Mouse (Mus musculus) layer of hippocampus, adult 11-12 months (tissue): ENCODE results near the gene Cdk14.
A peak's percentile ranks its signal among the peaks of the same experiment; 100 is the strongest.
"Not testable (repeated sequence)": the region's sequence is repeated elsewhere in the genome, so short reads cannot be mapped to it uniquely, and the experiment has no call there.

Experiments used
- DNase-seq: peaks from one replicate; pipeline ENCODE4 v3.0.0; 2022; ENCODE audit warnings: low spot score

The Cdk14 gene

GRCm38 (mm10) chr5:5264712-5265111 lies 155.4 kb downstream of the Cdk14 start:
- no peak for DNase-seq

GRCm38 (mm10) chr5:5261725-5262296 lies 158.3 kb downstream of the Cdk14 start:
- no peak for DNase-seq

DNA sequence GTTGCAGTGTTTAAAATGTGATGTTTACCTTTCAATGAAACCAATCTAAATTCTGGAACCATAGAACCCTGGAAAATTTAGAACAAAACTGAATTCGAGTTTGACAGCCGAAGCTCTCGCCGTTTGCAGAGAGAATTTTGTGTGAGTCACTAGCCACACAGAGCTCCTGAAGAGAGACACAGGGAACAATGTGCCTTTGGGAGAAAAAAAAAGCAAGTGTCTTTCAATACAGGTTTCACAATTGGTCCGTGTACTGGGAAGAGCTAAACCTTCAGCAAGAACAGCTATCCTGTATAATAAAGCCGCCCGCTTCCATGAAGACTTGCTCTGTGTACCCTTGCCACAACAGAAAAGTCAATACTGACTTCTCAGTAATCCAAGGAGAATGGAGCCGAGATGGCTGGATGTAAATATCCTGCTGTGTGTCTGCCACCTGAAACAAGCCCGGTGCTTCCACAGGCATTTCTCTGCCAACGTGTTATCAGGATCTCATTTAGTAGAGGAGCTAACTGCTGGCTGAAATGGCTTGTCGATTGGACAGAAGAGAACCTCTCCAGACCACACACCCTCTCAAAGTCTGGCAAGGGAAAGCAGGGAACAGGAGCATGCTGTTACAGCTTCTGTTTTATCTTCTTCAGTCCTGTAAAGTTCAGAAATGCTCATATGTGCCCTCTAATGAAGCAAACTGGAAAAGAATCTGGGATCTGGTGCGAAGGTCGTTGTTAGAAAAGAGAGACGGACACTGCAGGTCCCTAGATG lies 159.0 kb downstream of the Cdk14 start:
- DNase-seq: no peak

DNA sequence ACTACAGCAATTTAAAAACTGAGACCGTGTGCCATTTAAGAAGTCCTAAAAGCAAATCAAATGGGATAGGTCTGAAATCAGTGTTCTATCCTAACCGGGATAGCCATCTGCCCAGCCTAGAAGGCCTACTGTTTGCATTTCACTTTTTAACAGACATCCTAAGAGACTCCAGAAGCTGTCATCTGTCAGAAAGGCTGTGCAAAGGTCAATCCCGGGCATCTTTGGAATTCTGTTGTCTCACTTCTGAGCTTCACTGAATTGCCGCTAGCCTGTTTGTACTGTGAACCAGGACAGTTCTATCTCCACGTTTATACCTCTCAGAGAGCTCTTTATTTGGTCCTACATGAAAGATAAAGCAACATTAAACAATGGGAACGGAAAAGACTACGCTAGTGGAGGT lies 159.8 kb downstream of the Cdk14 start:
- DNase-seq: no peak

- no peak for DNase-seq
These were observed 165.7 kb downstream of the Cdk14 start for GRCm38 (mm10) chr5:5254391-5254790.

- no peak for DNase-seq
These were observed 166.9 kb downstream of the Cdk14 start for GRCm38 (mm10) chr5:5253177-5253576.

GRCm38 (mm10) chr5:5247671-5248070 lies 172.4 kb downstream of the Cdk14 start:
- DNase-seq: no peak

DNA sequence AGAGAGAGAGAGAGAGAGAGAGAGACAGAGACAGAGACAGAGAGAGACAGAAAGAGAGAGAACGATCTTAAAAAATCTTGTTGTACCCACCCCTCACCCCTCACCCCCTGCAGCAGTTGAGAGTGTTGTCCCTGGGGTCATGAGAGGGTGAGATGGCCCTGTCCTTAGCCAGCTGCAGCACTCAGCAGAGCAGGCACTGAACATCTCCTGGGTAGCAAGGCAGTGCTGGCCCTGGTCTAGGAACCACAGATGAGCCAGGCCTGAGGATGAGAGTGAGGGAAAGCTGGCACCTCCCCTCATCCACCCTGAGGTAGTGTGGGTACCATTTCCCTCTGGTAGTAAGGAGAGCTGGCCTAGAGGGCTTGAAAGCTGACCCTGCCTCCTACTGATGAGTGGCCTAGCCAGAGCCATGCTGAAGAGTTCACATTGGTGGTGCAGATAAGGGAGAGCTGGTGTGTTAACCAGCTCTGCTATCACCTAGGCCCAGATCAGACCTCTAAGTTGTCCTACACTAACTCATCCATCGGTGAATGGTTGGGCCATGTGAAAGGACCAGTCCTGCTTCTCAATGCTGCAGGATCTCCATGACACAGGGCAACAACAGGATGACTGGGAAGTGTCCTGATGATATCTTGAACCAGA lies 173.5 kb downstream of the Cdk14 start:
- DNase-seq: no peak

DNA sequence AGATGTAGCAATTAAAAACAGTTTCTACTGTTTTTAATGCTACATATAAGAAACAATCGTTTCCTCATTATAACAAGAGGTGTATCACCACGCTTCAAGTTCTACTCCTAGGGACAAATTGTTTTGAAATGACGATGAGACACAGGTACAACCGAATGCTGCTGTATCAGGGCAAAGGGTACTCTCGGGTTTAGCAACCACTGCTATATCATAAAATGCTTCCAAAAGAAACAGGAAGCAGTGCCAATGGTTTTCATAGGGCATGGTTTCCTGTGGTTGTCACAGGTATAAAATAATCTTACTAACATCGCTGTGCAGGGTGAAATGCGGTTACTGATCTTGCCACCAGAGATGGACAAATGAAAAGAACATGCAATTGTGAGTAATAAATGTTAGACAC lies 174.9 kb downstream of the Cdk14 start:
- no peak for DNase-seq

GRCm38 (mm10) chr5:5243648-5244047 lies 176.5 kb downstream of the Cdk14 start:
- DNase-seq: no peak

- DNase-seq: no peak
These were observed 177.4 kb downstream of the Cdk14 start for GRCm38 (mm10) chr5:5242704-5243103.

DNA sequence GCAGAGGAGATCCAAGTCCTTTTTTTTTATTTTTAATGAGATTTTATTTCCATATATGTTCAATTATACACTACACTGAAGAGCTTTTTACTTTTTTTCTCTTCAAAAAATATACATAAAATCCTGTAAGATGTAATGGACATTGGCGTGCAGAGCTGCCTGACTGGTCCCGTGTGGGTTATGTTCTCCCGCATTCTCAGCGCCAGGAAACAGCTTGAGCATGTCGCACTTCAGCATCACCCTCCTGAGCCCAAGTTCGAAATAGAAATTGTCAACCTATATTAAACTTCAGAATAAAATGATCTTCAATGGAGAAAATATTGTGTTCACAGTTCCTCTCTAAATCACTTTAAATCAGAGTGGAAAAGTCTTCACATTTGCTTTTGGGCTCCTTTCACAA lies 179.0 kb downstream of the Cdk14 start:
- no peak for DNase-seq

DNA sequence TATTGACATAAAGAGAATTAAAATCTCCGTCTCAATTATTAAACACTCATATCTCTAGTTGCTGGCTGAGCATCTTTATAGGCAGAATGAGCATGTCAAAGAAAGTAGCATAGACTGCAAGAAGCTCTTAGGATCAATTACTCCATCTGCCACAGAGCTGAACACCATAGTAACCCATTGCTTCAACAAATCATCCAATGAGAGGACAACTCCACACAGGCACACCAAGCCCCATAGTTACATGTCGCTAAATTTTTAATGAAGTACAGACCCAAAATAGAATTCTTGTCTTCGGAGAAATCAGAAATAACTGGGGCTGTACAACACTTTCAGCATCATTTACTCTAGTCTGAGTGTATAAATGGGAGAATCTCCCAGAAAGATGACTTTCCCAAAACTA lies 180.0 kb downstream of the Cdk14 start:
- no peak for DNase-seq

DNA sequence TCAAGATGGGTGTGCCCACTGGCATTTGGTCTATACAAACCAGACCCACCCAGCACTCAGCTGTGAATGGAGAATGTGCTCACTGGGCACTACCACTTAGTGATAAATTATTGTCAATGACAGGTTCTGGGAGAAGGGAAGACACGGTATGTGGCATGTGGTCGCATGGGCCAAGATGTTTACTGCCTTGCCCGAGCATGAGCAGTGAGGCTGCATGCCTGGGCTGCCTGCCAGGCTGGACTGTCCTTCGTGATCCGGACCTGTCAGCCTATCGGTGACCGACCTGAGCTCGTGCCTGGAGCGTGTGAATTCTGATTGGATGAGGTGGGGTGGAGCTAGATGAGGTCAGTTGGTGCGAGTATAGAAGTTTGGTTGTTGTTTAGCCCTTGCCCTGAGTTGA lies 185.2 kb downstream of the Cdk14 start:
- DNase-seq: not testable (repeated sequence)

DNA sequence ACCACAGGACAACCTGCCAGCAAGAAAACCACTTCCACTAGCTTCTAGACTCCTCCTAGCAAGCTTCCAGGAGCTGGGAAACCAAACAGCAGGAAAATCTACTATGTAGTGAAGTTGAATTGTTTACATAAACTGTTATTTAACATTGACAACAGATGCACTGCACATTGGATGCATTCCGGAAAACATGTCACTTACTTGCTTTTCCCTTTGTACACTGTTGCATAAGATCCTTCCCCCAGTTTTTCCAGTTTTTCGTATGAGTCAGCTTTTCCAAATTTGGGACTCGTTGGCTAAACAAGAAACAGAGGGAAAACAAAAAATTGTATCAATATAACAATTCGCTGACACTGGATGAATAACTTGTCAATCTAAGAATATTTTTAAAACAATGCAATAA lies 193.1 kb downstream of the Cdk14 start:
- DNase-seq: peak; percentile 32

DNA sequence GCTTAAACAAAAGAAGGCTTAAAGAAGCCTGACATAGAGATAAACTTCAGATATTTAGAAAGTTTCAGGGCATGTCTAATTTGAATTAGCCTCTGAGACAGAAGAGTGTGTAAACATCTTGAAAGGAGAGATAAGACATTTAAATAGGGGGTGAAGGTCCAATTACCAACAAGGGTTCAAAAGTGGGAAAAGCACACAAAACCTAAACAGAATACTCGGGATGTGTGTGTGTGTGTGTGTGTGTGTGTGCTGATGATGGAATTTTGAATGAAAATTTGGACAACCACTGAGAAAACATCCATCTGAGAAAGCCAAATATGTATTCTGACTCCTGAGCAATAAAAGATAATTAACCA lies 208.4 kb downstream of the Cdk14 start:
- no peak for DNase-seq

DNA sequence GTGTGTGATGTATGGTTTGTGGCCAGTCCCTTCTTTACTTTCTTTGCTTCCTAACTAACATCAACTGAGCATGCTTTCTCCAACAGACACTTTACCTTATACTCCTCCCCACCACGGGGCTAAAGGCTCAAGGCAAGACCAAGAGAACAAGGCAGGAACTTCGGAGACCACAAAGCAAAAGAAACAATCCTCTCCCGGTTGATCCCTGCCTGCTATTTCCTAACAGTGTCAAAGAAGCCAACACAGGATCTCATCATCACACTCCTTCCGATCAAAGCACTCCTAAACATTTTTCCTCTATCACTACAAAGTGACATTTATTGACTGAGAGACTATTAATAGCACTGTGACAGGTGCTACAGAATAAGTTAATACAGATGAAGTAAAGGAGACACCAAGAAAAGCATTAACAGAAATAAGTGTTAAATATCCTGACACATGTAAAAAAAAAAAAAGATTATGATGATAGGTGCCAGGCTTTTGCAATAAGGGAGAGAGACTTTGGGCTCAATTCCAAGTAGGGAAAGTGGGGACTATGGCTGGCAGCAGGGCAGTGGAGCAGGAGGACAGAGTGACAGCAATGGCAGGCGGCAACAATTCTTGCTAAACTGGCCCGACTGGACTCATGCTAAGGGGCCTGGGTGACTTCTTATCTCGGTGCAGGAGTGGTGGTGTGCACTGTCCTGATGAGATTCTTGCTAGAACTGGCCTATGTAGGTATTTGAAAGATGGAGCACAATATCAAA lies 208.9 kb downstream of the Cdk14 start:
- DNase-seq: no peak

DNA sequence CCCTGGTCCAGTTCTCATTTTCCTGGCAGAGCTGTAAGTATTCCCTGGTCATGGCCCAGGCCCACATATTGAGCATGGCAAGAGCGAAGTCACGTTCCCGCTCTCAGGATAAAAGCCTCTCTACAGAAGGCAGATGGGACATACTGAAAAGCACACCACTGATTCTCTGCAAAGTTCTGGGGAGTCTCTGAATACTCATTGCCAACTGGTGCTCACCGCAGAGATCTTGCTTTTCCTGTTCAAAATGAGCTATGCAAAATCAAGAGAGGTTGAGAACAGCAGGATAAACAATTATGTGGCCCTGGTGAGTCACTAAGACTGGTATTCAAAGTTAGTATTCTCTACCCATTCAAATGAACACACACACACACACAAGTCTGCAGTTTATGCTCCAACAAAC lies 212.1 kb downstream of the Cdk14 start:
- peak; percentile 18 for DNase-seq

GRCm38 (mm10) chr5:5206012-5206411 lies 214.1 kb downstream of the Cdk14 start:
- no peak for DNase-seq

DNA sequence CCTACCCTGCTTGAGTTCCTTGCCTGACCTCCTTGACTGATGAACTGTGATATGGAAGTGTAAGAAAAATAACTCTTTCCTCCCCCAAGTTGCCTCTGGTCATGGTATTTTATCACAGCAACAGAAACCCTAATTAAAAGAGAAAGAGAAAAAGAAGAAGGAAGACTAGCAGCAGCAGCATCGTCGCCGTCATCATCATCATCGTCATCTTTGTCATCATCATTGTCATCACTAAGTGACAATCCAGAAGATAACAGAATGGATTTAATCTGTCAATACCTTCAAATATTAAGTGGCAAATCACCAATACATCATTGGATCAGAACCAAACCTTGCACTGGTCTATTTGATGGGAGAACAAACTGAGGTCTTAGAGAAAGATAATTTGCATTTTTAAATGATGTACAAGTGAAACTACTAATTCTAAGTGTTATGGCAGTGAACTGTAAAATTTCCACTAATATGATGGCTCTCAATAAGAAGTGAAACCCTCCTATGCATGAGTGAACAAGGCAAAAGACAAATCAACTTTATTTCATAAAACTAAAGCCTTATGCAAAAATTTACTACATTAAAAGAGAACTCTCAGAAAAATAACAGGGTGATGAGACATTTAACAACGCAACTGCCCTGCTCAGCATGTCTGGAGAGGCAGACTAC lies 225.4 kb downstream of the Cdk14 start:
- no peak for DNase-seq

- no peak for DNase-seq
These were observed 230.5 kb downstream of the Cdk14 start for GRCm38 (mm10) chr5:5189590-5189989.

DNA sequence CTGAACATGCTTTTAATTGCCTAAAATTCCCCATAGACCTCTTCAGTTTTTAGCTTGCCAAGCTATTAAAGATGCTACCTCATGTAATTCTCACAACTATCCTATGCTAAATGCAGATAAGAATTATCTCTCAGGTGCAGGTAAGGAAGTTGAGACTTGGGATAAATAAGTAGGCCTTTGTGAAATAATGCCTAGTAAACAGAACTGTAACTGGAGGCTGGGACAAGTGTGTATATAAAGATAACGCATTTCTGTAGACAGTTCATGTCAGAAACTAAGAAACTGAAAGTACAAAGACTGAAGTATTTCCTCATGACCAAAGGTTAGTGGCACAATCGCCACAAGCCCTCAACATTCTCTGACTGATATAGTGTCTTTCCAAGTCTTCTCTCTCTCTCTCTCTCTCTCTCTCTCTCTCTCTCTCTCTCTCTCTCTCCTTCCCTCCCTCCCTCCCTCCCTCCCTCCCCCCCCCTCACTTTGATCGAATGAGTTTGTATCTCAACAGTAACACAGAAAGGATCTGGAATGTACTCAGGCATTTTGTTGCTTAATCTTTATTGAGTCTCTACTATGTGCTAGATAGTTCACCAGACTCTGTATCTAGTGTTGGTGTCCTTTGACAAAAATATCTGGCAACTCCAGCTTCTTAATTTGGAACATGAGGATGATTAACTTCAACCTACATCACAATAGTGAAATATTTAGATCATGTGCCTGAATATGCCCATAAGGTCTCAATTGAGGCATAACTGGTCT lies 233.9 kb downstream of the Cdk14 start:
- no peak for DNase-seq
